Mouse (Mus musculus) embryonic facial prominence, embryonic 15.5 days (tissue): ENCODE results near the gene Dhx37. TPM values are rescaled to one million over a fixed set of nuclear protein-coding genes. Genes with fewer than 3 reads are reported as not detected.
A peak's percentile ranks its signal among the peaks of the same experiment; 100 is the strongest.
"Not testable (repeated sequence)": the region's sequence is repeated elsewhere in the genome, so short reads cannot be mapped to it uniquely, and the experiment has no call there.

Experiments used
- ATAC-seq: fragments of 200-750 bp; cut with Nextera tagmentation; 2 replicates; pipeline ENCODE4 v1.8.0; 2017; ENCODE audit warnings: low read depth, moderate TSS enrichment; ENCODE audit not compliant: insufficient number of reproducible peaks, low FRiP score, low TSS enrichment
- H3K27ac ChIP-seq: fragments of 300-500 bp; sonication (generic); replicated peaks from 2 replicates; pipeline ENCODE4 v1.5.1; 2015; ENCODE audit warnings: mild to moderate bottlenecking, inconsistent platforms
- H3K27me3 ChIP-seq: fragments of 300-500 bp; sonication (generic); 2 replicates; pipeline ENCODE4 v1.6.1; 2015; ENCODE audit warnings: inconsistent platforms
- H3K36me3 ChIP-seq: fragments of 300-500 bp; sonication (generic); 2 replicates; pipeline ENCODE4 v1.6.1; 2015; ENCODE audit warnings: mild to moderate bottlenecking, inconsistent platforms
- H3K4me1 ChIP-seq: fragments of 300-500 bp; sonication (generic); 2 replicates; pipeline ENCODE4 v1.6.1; 2015; ENCODE audit warnings: inconsistent platforms
- H3K4me2 ChIP-seq: fragments of 300-500 bp; sonication (generic); replicated peaks from 2 replicates; pipeline ENCODE4 v1.6.1; 2015; ENCODE audit warnings: mild to moderate bottlenecking, inconsistent platforms
- H3K4me3 ChIP-seq: fragments of 300-500 bp; sonication (generic); replicated peaks from 2 replicates; pipeline ENCODE4 v1.5.1; 2015; ENCODE audit warnings: mild to moderate bottlenecking, inconsistent platforms
- H3K9ac ChIP-seq: fragments of 300-500 bp; sonication (generic); 2 replicates; pipeline ENCODE4 v1.6.1; 2015; ENCODE audit warnings: inconsistent platforms
- H3K9me3 ChIP-seq: fragments of 300-500 bp; sonication (generic); replicated peaks from 2 replicates; pipeline ENCODE4 v1.6.1; 2016; ENCODE audit warnings: inconsistent platforms
- WGBS: fragments of 180-500 bp; shearing (Covaris S2); methylation state at CpG from one replicate; pipeline ENCODE4 v1.1.7; 2015; 5-methylcytosine and 5-hydroxymethylcytosine counted together
- polyA plus RNA-seq: library from polyadenylated mRNA; unstranded; fragments of >200 nt; fragmentation: Nextera tagmentation; extraction: Ambion mirVana; gene quantifications from 2 replicates; pipeline ENCODE4 v1.2.1, GENCODE M21; 2015

Dhx37 gene
- polyA plus RNA-seq, 1 experiment from 2014 or later = 11.3 TPM

DNA sequence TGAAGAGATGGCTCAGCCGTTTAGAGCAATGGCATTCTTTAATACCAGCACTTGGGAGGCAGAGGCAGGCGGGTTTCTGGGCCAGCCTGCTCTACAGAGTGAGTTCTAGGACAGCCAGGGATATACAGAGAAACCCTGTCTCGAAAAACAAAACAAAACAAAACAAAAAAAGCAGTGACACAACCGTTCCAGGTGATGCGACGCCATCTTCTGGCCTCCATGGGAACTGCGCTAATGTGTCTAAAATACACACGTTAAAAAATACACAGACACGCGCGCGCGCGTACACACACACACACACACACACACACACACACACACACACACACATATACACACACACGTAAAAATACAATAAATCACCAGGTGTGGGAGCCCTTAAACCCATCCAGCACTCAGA lies 426 bp upstream of the Dhx37 start:
- not testable (repeated sequence) for H3K27ac ChIP-seq, H3K9ac ChIP-seq, H3K27me3 ChIP-seq, H3K9me3 ChIP-seq
- Histone ChIP-seq H3K4me3 (peak overlapping the region; percentile 95), H3K36me3 (peaks cover 22% of the 10 kb centered on the region), H3K4me2 (peak overlapping the region; percentile 90), H3K4me1 (peaks cover 14% of the 10 kb centered on the region)
- peak; percentile 8; the same call in 1 of the 2 replicates for ATAC-seq
- 52% methylated on average over 15 of the region's 15 CpGs for WGBS

DNA sequence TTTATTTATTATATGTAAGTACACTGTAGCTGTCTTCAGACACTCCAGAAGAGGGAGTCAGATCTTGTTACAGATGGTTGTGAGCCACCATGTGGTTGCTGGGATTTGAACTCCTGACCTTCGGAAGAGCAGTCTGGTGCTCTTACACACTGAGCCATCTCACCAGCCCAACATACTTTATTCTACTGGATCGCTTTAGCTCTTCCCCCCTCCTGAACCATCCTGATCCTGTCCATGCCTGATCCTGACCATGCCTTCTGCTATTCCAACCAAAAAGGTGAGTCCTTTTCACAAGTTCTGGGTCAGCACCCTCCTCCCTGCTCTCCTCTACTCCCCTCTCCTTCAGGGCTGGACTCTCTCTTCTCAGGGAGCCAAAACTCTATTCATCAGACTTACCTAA lies 1.6 kb downstream of the Dhx37 start:
- not testable (repeated sequence) for H3K4me2 ChIP-seq, H3K27me3 ChIP-seq, H3K27ac ChIP-seq, H3K9ac ChIP-seq, H3K9me3 ChIP-seq, ATAC-seq, H3K4me3 ChIP-seq
- WGBS = 81% methylated on average over 2 of the region's 2 CpGs
- Histone ChIP-seq H3K36me3 (peaks cover 41% of the 10 kb centered on the region), H3K4me1 (peaks cover 14% of the 10 kb centered on the region)

DNA sequence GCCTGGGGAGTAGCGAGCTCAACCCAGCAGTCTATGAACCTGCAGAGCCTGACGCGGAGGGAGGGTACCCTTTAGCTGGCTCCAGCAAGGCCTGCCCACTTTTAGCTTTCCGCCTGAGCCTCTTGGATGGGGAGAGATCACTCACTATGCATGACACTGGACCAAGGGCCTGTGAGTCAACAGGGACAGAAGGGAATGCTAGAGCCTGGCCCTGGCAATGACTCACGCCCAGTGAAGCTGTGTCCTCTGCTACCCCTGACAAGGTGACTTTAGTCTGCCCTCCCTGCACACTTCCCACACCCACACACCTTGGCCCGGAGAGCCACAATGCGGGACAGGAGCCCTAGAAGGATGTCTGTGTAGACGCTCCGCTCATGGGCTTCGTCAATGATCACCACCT lies 7.6 kb downstream of the Dhx37 start:
- H3K9me3 ChIP-seq = no peaks in the 10 kb centered on the region
- H3K36me3 ChIP-seq = peaks cover 99% of the 10 kb centered on the region
- H3K27ac ChIP-seq = no peak overlapping the region
- no peaks in the 10 kb centered on the region for H3K4me1 ChIP-seq
- no peak overlapping the region for H3K4me2 ChIP-seq
- H3K27me3 ChIP-seq = no peaks in the 10 kb centered on the region
- ATAC-seq = peak; percentile 34; the same call in 1 of the 2 replicates
- 92% methylated on average over 10 of the region's 10 CpGs for WGBS
- H3K9ac ChIP-seq = no peak overlapping the region
- no peak overlapping the region for H3K4me3 ChIP-seq

DNA sequence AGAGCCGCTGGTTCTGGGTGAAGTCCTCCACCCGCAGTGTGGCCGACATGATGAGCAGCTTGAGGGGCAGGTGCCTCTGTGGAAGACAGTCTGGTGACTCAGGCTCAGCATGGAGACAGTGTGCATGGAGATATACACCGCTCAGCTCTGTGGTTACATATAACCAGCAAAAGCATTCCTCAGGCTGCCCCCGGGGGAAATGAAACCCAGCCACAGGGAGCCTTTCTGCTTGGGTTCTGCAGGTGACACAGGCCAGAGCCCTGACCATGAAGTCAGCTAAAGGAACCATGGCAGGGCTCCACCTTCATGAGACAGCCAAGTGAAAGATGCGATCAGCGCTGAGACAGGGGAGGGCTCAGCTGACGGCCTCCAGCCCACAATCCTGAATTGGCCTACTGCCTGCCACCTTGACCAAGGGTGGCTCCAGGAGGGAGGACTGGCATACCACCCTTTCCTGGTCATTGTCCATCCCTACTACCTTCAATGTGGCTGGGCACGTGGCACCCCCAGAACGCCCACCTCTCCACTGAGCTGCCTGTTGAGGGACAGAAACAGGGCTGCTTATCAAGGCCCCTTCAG lies 8.1 kb downstream of the Dhx37 start:
- WGBS = 92% methylated on average over 10 of the region's 10 CpGs
- no peak overlapping the region for H3K4me2 ChIP-seq
- no peaks in the 10 kb centered on the region for H3K27me3 ChIP-seq
- no peak overlapping the region for H3K9ac ChIP-seq
- no peaks in the 10 kb centered on the region for H3K9me3 ChIP-seq
- no peak for ATAC-seq
- peaks cover 99% of the 10 kb centered on the region for H3K36me3 ChIP-seq
- H3K4me3 ChIP-seq = no peak overlapping the region
- no peak overlapping the region for H3K27ac ChIP-seq
- no peaks in the 10 kb centered on the region for H3K4me1 ChIP-seq

DNA sequence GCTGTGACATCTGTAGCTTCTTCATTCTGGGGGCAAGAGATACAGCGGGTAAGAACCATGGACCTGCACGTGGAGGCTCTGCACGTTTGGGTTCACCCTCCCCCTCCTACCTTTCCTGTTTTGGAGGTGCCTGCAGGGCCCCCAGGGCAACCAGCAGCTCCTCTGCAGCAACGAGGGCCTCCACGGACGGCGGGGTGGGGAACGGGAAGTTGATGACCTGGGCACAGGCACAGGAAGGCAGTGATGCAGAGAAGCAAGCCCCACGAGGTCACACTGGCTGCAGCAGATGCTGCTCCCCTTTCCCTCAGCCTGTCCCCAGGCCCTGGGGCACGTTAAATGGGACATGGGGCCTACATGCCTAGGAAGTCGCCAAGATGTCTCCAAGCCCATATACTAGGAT lies 14.8 kb downstream of the Dhx37 start:
- peaks cover 94% of the 10 kb centered on the region for H3K36me3 ChIP-seq
- 66% methylated on average over 11 of the region's 11 CpGs for WGBS

DNA sequence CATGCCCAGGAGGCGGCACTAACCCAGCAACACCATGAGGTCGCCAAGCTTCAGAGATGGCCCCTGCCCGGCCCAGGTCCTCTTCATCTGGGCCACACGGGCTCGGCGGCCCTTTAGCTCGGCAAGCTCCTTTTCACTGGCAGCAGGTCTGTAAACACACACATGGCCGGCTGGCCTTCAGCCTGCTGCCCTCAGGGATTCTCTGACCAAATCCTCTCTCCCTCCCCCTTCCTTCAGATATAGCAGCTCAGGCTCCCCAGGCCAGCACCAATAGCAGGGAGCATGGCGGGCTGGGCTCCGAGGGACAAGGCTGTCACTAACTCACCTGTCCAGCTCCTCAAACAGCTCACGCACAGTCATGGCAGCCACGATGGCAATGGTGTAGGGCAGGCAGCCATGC lies 15.3 kb downstream of the Dhx37 start:
- no peaks in the 10 kb centered on the region for H3K9me3 ChIP-seq

More for the DNA sequence above, 14.8 kb downstream of the Dhx37 start:
- H3K4me3 ChIP-seq = no peak overlapping the region
- no peaks in the 10 kb centered on the region for H3K27me3 ChIP-seq
- H3K9ac ChIP-seq = no peak overlapping the region
- H3K4me1 ChIP-seq = no peaks in the 10 kb centered on the region
- no peak overlapping the region for H3K4me2 ChIP-seq
- H3K27ac ChIP-seq = no peak overlapping the region
- ATAC-seq = no peak
- no peaks in the 10 kb centered on the region for H3K9me3 ChIP-seq

DNA sequence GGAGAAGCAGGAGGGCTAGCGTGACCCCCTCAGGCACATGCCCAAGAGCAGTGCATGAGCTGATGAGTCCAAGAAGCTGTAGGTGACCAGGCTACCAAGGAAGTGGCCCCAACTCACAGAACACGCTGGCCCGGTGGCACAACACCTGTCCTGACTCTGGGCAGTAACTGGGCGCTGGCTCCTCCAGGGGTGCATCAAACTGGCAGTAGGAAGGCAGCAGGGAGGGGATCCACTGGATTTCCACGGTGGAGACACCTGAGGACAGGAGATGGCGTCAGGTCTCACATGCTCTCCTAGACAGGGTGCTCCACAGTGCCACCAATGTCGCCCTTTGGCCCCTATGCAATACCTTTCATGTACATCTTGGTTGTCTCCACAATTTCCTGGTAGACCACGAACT lies 17.7 kb downstream of the Dhx37 start:
- Histone ChIP-seq H3K4me2 (no peak overlapping the region), H3K4me3 (no peak overlapping the region), H3K9me3 (no peaks in the 10 kb centered on the region), H3K9ac (no peak overlapping the region), H3K27ac (no peak overlapping the region), H3K36me3 (peaks cover 79% of the 10 kb centered on the region), H3K4me1 (no peaks in the 10 kb centered on the region), H3K27me3 (no peaks in the 10 kb centered on the region)
- no peak for ATAC-seq
- WGBS = 87% methylated on average over 8 of the region's 8 CpGs

More for the DNA sequence above, 15.3 kb downstream of the Dhx37 start:
- Histone ChIP-seq H3K4me1 (no peaks in the 10 kb centered on the region), H3K4me2 (no peak overlapping the region), H3K4me3 (no peak overlapping the region), H3K27me3 (no peaks in the 10 kb centered on the region), H3K9ac (no peak overlapping the region), H3K27ac (no peak overlapping the region), H3K36me3 (peaks cover 94% of the 10 kb centered on the region)
- WGBS = 90% methylated on average over 12 of the region's 12 CpGs
- no peak for ATAC-seq

DNA sequence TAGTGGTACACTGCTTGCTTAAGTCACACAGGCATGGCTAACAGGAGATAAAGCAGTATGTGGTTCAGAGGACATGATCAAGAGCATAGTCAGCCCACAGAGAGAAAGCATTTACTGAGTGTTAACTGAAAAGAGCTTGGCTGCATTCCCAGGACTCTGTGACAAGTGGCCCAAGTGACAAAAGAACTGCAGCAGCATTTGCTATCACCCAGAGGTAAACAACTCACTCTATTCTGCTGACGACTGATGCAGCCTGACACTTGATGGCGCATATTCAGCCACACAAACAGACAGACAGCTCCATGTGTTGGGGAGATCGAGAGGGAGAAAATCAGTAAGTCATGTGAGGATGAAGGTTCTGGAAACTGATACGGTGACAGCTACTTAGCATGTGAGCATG lies 20.2 kb downstream of the Dhx37 start:
- Histone ChIP-seq H3K4me1 (peaks cover 10% of the 10 kb centered on the region), H3K9me3 (no peaks in the 10 kb centered on the region), H3K9ac (no peak overlapping the region), H3K27me3 (no peaks in the 10 kb centered on the region), H3K4me3 (no peak overlapping the region), H3K36me3 (peaks cover 59% of the 10 kb centered on the region), H3K4me2 (no peak overlapping the region), H3K27ac (no peak overlapping the region)
- ATAC-seq = no peak
- 80% methylated on average over 4 of the region's 4 CpGs for WGBS

DNA sequence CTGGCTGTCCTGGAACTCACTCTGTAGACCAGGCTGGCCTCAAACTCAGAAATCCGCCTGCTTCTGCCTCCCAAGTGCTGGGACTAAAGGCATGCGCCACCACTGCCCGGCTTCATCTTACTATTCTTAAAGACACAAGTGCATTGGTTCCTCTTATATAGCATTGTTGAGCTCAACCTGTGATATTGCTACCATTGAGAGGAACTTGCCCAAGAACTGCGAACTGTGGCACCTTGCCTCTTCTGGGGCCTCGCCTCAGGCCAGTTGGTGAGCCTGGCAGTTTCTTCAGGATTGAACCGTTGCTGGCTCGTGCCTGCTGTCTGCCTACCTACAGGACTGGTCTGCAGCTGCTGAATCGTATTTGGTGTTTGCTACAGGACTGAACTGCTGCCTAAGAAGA lies 21.4 kb downstream of the Dhx37 start:
- peaks cover 47% of the 10 kb centered on the region for H3K36me3 ChIP-seq
- 86% methylated on average over 8 of the region's 8 CpGs for WGBS
- H3K4me1 ChIP-seq = peaks cover 11% of the 10 kb centered on the region
- not testable (repeated sequence) for H3K9ac ChIP-seq, H3K27ac ChIP-seq, H3K4me2 ChIP-seq, H3K4me3 ChIP-seq, ATAC-seq, H3K27me3 ChIP-seq, H3K9me3 ChIP-seq

DNA sequence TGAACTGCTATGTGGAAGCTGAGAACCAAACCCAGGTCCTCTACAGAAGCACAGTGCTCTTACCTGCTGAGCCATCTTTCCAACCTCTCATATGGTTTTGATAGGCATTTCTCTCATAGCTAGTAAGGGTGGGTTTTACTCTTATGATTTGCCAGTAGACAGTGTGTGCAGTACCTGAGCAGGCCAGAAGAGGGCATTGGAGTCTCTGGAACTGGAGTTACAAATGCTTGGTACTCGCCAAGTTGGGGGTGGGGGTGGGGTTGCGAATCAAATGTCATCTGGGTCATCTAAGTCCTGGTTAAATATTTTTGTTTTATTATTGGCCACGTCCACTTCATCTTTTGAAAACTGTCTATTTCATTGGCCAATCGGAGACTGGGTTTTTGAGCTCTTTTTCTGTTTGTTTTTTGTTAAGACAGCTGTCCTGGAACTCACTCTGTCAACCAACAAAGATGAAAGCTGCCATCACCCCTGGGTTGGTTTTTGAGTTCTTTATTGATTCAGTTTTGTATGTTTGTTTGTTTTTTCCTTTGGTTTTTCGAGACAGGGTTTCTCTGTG lies 21.9 kb downstream of the Dhx37 start:
- no peak overlapping the region for H3K27ac ChIP-seq
- ATAC-seq = no peak

DNA sequence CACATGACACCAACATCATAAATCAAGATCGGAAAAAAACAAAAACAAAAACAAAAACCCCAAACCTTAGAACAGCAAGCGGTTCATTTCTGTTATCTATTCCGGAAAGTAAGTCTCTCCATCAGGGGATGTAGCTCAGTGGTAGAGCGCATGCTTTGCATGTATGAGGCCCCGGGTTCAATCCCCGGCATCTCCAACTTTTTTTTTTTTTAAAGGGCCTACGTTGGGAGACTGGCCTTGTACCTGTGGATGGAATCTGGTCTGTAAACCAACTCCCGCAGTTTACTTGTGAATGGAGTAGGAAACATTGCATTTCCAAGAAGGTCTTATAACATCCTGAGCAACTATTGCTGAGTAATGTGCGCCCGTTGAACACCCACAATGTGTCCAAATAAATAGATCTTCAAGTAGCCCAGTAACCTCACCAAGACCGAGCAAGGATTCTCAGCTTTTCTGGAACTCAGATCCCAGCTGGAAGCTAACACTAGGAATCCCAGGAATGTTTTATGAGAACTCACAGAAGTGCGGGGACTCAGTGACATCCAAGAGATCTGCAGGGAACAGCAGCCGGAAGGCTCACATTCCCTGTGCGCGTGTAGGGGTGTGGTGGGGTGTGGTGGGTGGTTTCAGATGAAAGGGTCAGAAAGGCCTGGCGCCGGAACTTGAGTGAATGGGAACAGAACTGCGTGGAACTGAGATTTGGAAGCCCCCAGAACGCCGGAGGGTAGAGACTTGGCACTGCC lies 24.4 kb downstream of the Dhx37 start:
- H3K4me1 ChIP-seq = peaks cover 21% of the 10 kb centered on the region
- peak overlapping the region; percentile 65 for H3K27ac ChIP-seq
- H3K27me3 ChIP-seq = no peaks in the 10 kb centered on the region
- peak overlapping the region; percentile 46 for H3K4me2 ChIP-seq
- H3K36me3 ChIP-seq = peaks cover 17% of the 10 kb centered on the region
- 8% methylated on average over 20 of the region's 20 CpGs for WGBS
- H3K9me3 ChIP-seq = no peaks in the 10 kb centered on the region
- ATAC-seq = no peak
- H3K4me3 ChIP-seq = peak overlapping the region; percentile 41
- H3K9ac ChIP-seq = no peak overlapping the region

More for the DNA sequence above, 21.9 kb downstream of the Dhx37 start:
- no peaks in the 10 kb centered on the region for H3K9me3 ChIP-seq
- peaks cover 42% of the 10 kb centered on the region for H3K36me3 ChIP-seq
- no peak overlapping the region for H3K4me3 ChIP-seq
- no peak overlapping the region for H3K9ac ChIP-seq
- no peaks in the 10 kb centered on the region for H3K27me3 ChIP-seq
- 60% methylated on average over 5 of the region's 5 CpGs for WGBS
- H3K4me2 ChIP-seq = no peak overlapping the region
- H3K4me1 ChIP-seq = peaks cover 15% of the 10 kb centered on the region
